Mouse (Mus musculus) heart, postnatal 10 days (tissue): ENCODE data around the gene Hnrnpa1. TPM values are rescaled to one million over a fixed set of nuclear protein-coding genes. Genes with fewer than 3 reads are reported as not detected.

Experiments used
- microRNA-seq, 2 experiments: library from miRNA; unstranded; fragments of <30 nt; microRNA quantifications; one replicate each; pipeline ENCODE4 v1.2.0; 2022
- total RNA-seq, 2 experiments: library from RNA; stranded (reverse); gene quantifications; 2 replicates each; pipeline ENCODE4 v1.2.3; 2021

Gene Hnrnpa1
- total RNA-seq, 2 experiments from 2014 or later, result 299 to 318 TPM

Small RNA genes lying within 50 kb of the gene (microRNA-seq; reads per million reads assigned to microRNA genes)
- gene Mir148b, result 137 to 182 reads per million in 2 experiments

Other genes starting within 250 kb of the Hnrnpa1 start
- gene Hoxc8, start 249.8 kb upstream of the Hnrnpa1 start, total RNA-seq, result not detected
- gene Hoxc6, start 242.2 kb upstream of the Hnrnpa1 start, total RNA-seq, result under 1 TPM in 1 of 2 experiments, not detected in 1; 0.15 TPM
- under 1 TPM in 1 of 2 experiments, not detected in 1; 0.24 TPM for gene Hoxc4, start 221.5 kb upstream of the Hnrnpa1 start, total RNA-seq
- gene Smug1, start 73.3 kb upstream of the Hnrnpa1 start, total RNA-seq, result 10 to 100 TPM; 13.7 to 16.1 TPM
- 10 to 100 TPM; 81.3 to 97.4 TPM for gene Cbx5, start 616 bp upstream of the Hnrnpa1 start, total RNA-seq
- 1 to 10 TPM in 1 of 2 experiments, under 1 TPM in 1; 0.30 to 1.0 TPM for gene Nfe2, start 18.0 kb downstream of the Hnrnpa1 start, total RNA-seq
- 10 to 100 TPM; 81.2 to 83.3 TPM for gene Copz1, start 32.3 kb downstream of the Hnrnpa1 start, total RNA-seq
- not detected for gene Gpr84, start 70.2 kb downstream of the Hnrnpa1 start, total RNA-seq
- gene Zfp385a, start 99.7 kb downstream of the Hnrnpa1 start, total RNA-seq, result 10 to 100 TPM; 24.3 to 26.2 TPM
- gene Itga5, start 126.3 kb downstream of the Hnrnpa1 start, total RNA-seq, result 100 to 1,000 TPM in 1 of 2 experiments, 10 to 100 TPM in 1; 89.4 to 101 TPM
- gene Gtsf1, start 190.0 kb downstream of the Hnrnpa1 start, total RNA-seq, result under 1 TPM; 0.52 to 0.53 TPM
- not detected for gene Gtsf2, start 208.0 kb downstream of the Hnrnpa1 start, total RNA-seq
- gene Nckap1l, start 213.4 kb downstream of the Hnrnpa1 start, total RNA-seq, result 1 to 10 TPM; 3.7 to 4.2 TPM